Mouse (Mus musculus): Measurements from ENCODE around the gene Nlk.
A peak's percentile ranks its signal among the peaks of the same experiment; 100 is the strongest.
"Not testable (repeated sequence)": the region's sequence is repeated elsewhere in the genome, so short reads cannot be mapped to it uniquely, and the experiment has no call there.

Gene Nlk

GRCm38 (mm10) chr11:78594271-78594964, 102.8 kb downstream of the Nlk start:
- no peak for DNase-seq

GRCm38 (mm10) chr11:78587677-78588076, 109.5 kb downstream of the Nlk start:
- DNase-seq, result not testable (repeated sequence)

DNA sequence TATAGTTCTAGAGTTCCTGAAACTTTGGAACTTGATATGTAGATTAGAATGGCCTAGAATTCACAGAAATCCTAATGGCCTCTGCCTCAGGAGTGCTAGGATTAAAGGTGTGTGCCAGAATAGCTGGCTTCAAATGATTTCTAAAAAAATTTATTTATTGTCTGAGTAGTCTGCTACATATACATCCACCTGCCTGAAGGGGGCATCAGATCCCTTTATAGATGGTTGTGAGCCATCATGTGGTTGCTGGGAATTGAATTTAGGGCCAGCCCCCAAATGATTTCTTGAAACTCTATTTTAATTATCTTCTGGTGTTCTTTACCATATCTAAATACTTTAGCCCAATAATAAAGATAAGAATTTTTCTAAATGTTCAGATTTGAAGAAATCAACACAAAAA, 111.1 kb downstream of the Nlk start:
- DNase-seq, result no peak

DNA sequence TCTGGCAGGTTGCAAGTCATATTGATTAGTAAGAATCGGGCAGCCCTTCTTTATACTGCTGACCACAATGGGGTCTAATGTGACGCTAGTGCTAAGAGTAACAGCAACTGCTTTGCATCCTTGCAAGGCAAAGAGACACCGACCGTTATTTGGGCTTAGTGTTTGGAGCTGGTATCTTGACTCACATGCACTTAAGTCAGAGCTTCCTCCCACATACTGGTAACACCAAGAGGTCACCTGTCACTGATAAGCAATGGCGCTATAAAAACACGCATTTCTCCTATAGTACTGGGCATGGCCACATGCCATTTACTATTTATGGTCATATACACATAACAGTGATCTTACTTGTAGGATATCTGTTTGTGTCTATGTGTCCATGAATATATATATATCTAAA, 114.3 kb downstream of the Nlk start:
- no peak for DNase-seq

DNA sequence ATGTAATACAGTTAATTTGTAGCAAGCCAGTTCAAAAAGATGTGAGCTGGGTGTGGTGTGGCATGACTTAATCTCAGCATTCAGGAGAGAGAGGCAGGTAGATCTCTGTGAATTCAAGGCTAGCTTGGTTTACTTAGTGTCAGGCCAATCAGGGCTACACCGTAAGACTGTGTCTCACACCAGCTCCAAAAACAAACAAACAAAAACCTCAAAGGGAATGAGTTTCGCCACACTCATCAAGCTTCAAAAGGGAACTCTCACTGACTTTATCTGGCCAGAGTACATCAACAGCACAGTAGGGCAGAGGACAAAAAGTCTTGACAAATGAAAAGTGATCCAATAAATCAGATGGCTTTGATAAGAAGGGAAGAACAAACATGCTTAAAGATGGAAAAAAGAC, 122.2 kb downstream of the Nlk start:
- DNase-seq, result no peak

GRCm38 (mm10) chr11:78574536-78574935, 122.6 kb downstream of the Nlk start:
- DNase-seq, result no peak

DNA sequence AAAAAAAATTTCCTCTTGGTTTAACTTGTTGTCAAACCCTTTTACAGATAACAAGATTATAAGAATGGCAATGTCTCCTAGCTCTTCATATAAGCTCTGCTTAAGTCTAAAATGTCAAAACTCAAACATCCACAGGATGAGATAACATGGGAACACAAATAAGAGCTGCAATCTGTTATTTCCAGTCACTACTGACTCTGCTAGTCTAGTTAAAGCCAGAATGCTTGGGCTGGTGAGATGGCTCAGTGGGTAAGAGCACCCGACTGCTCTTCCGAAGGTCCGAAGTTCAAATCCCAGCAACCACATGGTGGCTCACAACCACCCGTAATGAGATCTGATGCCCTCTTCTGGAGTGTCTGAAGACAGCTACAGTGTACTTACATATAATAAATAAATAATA, 123.1 kb downstream of the Nlk start:
- DNase-seq, result not testable (repeated sequence)

GRCm38 (mm10) chr11:78571854-78572253, 125.3 kb downstream of the Nlk start:
- no peak for DNase-seq

DNA sequence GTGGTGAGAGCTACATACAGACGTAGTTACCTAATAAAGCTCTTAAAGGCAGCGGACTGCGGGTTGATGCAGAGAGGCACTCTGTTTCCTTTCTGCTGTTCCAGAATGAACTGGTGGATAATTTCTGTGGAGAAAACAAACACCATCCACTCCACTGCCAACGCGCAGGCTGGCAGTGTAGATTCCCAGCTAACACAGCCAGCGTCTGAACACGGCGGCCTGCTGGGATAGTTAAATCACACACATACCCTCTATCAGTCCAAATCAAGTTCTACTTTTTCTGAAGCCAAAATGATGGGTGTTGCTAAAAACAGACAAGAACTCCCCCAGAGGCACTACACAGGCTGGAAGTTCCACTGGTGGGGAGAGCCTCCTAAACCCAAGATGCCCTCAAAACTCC, 125.7 kb downstream of the Nlk start:
- DNase-seq, result no peak

- peak; percentile 14 for DNase-seq
Observed at GRCm38 (mm10) chr11:78569806-78570205, 127.4 kb downstream of the Nlk start.

DNA sequence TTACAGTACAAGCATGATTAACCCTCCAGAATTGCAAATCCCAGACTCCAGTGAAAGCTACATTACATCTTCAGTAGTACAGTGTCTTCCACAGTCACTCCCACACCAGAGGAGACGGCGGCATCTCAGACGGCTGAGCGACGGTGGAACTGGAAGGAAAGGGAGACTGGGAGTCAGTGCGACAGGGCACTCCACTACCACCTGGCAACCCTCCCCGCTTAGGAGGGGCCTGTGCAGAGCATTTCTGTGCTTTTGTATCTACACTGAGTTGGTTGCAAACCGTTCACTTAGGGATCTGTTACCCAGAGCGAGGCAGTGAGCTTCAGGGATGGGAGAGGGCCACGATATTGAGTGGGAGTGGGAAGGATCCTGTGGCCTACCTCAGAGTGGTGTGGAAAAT, 128.3 kb downstream of the Nlk start:
- DNase-seq, result no peak

GRCm38 (mm10) chr11:78567614-78568013, 129.6 kb downstream of the Nlk start:
- DNase-seq, result no peak

- DNase-seq, result peak; percentile 76
Observed at GRCm38 (mm10) chr11:78566775-78567174, 130.4 kb downstream of the Nlk start.

DNA sequence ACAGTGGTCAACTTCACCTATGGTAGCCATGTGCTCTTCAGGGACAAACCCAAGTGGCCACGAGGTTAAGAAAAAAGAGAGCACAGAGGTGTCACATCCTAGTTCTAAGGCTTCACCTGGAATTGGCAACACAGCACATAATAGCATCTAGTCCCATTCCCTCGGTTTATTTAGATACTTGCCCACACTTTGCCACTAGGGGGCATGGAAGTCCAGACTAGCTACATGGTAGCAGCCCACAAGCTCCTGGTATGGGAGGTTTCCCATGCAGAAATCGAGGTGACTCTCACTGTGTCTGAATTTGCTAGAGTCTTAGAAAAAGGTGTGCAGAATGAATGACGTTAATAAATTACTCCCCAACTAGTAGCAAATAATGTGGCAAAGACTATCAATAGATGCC, 136.7 kb downstream of the Nlk start:
- peak; percentile 90 for DNase-seq

DNA sequence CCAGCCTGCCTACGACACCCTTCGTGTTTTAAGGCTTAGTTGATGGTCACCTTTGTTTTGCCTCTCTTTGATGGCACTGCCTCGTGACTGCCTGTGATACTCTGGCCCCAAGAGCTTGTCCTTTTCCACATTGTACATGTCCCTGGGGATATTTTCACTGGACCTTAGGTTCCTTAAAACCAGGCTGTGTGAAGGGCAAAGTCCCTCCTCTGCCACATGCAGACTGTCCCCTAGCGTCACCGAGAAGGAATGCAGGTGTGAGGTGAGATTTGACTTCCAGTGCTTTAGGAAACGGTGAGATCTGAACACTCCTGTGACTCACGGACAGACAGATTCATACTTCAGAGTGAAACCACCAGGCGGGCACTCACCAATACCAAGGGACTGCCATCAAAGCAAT, 139.9 kb downstream of the Nlk start:
- peak; percentile 29 for DNase-seq

DNA sequence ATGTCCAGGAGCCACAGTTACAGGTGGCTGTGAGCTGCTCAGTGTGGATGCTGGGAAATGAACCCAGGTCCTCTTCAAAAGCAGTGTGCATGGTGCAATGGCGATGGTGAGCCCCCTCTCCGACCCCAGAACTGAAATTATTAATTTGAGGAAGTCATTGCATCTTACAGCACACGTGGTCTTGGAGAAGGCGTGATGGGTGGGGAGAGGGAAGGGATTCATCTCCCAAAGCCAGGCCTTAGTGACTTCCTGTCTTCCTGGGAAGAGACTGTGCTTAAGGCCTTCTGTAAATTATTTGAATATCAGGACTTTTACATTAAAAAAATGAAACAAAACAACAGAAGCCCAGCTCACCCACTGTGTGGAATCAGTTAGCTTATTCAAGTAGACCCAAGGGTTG, 141.1 kb downstream of the Nlk start:
- no peak for DNase-seq

GRCm38 (mm10) chr11:78555623-78556022, 141.6 kb downstream of the Nlk start:
- DNase-seq, result no peak

GRCm38 (mm10) chr11:78551059-78551398, 146.1 kb downstream of the Nlk start:
- DNase-seq, result no peak

DNA sequence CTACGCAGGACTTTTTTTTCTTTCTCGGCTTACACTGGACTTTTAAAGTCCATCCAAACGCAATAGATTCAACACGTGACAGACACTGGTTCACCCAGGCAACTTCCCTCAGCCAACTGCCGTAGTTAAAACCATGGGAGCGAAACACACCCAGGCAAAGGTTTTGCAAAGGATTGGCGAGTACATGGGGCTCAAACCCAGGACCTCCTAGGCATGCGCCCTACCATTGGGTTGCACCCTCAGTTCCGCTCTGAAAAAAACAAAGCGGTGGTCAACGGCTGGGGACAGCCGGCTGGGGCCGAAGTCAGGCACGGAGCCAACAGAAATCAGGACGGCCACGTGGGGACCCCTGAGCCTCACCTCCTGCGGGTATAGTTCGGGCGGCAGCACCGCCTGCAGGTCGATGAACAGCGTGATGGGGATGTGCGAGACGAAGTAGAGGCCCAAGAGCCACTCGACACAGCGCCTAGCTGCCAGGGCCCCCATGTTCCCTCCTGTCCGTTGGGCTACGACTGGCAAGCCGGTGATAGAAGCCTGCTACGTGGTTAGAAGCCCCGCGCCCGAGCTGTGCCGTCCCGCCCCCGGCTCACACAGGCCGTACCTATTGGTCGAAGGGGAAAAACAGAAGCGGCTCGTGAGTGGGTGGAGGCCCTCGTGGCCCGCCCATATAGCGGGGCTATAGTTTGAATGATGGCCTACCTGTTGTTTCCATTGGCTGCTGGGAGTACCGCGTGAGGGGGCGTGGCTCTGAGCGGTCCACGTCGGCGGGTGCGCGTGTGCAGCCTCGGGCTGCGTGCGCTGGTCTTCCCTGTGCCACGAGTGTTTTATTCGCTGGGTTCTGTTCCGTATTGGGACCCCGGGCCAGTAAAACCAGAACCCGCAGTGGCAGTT, 146.8 kb downstream of the Nlk start, which contains the start of gene Tmem97:
Gene Tmem97, minus strand, starts transcription at position 610 of the 891 bp plus-strand sequence.
- DNase-seq, result peak; percentile 98

- no peak for DNase-seq
Observed at GRCm38 (mm10) chr11:78549491-78549987, 147.6 kb downstream of the Nlk start.

DNA sequence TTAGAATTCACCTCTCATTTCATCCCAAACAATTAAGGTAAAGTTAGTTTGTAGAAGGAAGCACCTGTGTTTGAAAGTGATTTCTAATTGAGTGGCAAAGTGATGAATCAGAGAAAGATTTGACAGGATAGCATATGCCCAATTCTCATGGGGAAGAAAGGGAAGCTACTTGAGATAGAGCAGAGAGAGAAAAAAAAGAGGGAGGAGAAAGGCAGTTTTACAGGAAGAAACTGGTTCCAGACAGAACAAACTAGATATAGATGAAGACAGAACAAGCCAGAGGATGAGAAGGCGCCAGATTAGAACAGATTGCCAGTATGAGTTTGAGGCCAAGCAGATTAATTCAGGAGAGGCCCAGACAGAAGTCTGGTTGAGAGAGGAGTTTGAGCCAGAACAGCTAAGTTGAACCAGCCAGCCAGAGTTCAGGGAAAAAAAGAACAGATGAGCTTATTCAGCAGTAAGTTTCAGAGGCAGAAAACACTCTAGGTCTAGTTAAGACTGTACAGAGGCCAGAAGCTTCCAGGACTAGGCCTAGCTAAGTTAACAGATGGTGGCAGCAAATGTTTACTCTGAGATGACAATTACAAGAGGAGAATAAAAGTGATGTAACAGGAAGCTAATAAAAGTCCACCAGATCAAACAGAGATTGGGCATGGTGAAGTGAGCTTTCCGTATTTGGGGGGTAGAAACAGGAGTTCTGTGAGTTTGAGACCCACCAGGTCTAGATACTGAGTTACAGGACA, 149.3 kb downstream of the Nlk start:
- DNase-seq, result no peak

GRCm38 (mm10) chr11:78545181-78545580, 152.0 kb downstream of the Nlk start:
- no peak for DNase-seq

DNA sequence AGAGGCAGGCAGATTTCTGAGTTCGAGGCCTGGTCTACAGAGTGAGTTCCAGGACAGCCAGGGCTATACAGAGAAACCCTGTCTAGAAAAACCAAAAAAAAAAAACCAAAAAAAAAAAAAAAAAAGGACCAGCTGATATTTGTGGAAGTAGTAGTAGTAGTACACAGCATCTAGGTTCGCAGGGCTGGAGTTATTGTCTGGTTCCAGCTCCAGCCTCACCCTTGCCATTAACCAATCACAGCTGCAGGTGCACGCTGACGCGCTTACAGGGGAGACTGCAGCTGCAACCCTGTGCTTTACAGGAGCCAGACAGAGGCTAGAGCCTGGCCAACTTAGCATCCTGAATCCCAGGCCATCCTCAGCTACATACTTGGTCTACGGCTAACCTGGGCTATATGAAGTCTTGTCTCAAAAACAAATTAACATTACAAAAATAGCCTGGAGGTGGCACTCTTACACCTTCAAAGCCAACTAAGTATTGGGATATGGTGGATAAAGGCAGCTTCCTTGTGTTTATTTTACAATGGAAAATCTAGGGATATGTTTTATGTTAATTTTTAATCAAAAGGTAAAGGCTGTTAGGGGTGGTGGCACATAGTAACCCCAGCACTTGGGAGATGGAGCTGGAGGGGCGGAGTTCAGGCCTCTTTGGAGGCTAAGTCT, 152.6 kb downstream of the Nlk start:
- DNase-seq, result no peak
